Mouse (Mus musculus): ENCODE measurements around the gene Cdhr5. TPM values are rescaled to one million over a fixed set of nuclear protein-coding genes. Genes with fewer than 3 reads are reported as not detected.

The Cdhr5 gene
- total RNA-seq (2021): not detected

DNA sequence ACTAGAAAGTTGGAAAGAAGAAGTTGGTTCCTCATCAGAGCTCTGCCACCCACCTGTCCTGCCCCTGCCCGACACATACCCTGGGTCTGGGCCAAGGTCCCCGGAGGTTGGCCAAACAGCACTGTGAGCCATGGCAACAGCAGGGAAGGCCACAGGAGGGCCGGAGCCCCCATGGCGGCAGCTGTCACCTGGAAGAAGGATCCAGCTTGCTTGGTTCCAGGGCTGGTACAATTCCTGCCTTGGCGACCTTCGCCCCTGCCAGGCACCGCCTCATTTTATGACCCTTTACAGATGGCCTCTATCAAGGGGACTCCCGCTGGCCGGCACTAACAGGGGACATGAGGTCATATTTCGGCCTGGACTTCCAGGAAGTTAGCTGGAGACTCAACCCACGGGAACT is at the start of gene Cdhr5:
Gene Cdhr5, minus strand, starts transcription at position 241 of the 400 bp plus-strand sequence.
- DNase-seq: peak; percentile 11

GRCm38 (mm10) chr7:141324686-141325085 is 48.1 kb upstream of the Cdhr5 start:
- no peak for DNase-seq

DNA sequence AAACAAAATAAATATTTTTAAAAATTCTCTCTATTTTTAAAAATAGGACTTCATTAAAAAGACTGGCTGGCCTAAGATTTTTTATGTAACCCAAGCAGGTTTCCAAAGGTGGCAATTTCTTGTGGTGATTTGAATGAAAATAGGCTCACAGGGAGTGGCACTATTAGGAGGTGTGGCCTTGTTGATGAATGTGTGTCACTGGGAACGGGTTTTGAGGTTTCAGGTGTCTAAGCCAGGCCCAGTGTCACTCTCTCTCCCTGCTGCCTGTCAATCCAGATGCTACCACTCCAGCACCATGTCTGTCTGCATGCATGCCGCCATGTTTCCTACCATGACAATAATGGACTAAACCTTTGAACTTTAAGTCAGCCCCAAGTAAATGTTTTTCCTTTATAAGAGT is 42.9 kb upstream of the Cdhr5 start:
- no peak for DNase-seq

GRCm38 (mm10) chr7:141317619-141318132 is 41.1 kb upstream of the Cdhr5 start:
- DNase-seq: no peak

- DNase-seq: peak; percentile 46
Observed at GRCm38 (mm10) chr7:141315974-141316373, 39.4 kb upstream of the Cdhr5 start.

DNA sequence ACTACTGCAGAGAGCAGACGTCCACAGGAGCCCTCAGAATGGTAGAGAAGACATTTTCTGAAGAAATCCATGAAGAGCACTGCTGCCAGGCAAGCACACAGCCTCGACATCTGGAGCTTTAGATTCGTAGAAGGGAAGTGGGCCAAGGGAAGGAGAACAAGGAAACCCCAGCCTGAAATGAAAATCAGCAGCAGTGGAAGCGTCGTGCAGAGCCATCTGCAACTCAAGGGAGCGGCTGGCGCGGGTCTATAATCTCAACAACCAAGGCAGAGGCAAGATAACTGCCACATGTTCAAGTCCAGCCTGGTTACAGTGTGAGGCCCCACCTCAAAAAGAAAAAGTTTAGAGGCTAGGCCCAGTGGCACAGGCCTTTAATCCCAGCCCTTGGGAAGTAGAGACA is 38.5 kb upstream of the Cdhr5 start:
- DNase-seq: no peak

DNA sequence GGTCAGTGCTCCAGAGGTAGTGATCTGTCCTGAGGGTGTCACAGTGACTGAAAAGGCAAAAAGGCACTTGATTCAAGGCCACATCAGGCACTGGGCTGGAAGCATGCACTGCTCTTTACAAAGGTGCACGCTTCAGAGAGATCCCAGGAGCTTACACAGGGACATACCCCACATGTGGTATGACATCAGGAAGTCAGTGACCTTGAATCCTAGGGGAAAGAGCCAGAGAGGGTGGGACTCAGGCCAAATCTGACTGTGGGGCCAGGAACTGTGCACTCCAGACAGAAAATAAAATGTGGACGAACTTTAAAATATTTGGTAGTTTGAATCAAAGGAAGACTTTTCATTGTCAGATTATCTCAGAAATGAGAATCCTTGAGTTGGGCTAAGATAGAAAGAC is 37.8 kb upstream of the Cdhr5 start:
- DNase-seq: no peak

DNA sequence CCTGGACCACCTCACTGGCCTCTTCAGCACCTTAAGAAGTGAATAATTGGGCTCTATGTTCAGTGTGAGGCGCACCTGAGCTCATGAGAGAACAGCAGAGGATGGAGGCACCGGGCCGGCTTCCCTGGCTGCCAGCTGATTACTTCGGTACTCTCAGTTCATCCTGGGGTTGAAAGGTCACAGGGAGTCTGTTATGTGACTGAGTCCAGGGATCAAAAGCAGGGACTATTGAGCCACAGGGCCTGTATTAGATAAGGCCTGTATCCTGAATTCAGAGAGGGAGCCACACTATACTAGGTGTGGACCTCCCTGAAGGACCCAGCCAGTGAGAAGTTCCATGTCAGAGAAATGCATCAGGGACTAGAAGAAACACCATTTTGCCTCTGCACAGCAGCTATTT is 28.0 kb upstream of the Cdhr5 start:
- no peak for DNase-seq

GRCm38 (mm10) chr7:141302702-141303268 is 26.2 kb upstream of the Cdhr5 start:
- no peak for DNase-seq

GRCm38 (mm10) chr7:141301386-141301785 is 24.8 kb upstream of the Cdhr5 start:
- DNase-seq: no peak

DNA sequence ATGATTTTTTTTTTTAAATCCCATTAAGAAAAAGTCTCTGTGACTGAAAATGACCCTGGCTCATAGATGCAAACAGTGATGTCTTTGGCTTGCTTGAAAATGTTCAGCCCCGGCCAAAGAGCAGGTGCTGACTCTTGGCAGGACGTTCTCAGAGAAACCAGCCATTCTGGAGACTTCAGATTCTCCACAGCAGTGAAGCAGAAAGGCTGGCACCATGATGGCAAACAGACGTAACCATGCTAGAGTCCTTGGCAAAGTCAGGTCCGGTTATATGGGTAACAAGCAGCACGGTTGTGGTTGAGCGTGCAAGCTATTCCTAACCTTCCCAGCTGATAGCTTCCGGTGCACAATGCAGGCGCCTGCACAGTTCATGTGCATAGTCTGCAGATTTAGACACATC is 22.6 kb upstream of the Cdhr5 start:
- DNase-seq: no peak

DNA sequence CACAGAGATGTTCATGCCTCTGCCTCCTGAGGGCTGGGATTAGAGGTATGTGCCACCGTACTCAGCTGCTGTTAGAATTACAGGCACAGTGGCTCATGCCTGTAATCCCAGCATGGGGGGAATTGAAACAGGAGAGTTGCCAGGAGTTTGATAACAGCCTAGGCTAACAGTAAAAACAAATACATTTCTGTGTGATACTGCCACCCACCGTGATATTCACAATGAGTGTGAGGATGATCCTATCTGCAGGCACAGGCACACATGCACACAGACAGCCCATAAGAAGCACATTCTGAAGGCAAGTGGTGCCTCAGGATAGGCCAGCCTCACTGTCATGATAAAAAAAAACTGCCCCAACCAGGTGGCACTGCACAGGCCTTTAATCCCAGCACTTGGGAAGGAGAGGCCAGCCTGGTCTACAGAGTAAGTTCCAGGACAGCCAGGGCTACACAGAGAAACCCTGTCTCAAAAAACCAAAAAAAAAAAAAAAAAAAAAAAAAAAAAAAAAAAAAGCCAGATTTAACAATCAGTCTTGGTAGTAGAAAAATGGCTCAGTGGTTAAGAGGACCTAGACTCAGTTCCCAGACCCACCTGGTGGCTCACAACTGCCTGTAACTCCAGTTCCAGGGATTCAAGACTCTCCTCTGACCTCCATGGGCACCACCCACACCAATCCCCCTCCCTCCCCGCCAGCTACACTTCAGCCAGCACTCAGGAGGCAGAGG is 21.5 kb upstream of the Cdhr5 start:
- DNase-seq: no peak

- no peak for DNase-seq
Observed at GRCm38 (mm10) chr7:141294479-141294878, 17.9 kb upstream of the Cdhr5 start.

DNA sequence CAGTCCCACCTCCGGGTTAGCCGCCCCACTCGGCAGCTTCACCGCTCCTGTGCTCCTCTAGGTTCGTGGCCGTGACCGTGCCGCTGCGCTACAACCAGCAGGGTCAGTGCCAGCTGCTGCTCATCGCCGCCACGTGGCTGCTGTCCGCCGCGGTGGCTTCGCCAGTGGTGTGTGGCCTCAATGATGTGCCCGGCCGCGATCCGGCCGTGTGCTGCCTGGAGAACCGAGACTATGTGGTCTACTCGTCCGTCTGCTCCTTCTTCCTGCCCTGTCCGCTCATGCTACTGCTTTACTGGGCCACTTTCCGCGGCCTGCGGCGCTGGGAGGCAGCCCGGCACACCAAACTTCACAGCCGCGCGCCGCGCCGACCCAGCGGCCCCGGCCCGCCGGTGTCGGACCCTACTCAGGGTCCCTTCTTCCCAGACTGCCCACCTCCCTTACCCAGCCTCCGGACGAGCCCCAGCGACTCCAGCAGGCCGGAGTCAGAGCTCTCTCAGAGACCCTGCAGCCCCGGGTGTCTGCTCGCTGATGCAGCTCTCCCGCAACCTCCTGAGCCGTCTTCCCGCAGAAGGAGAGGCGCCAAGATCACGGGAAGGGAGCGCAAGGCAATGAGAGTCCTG is 17.4 kb upstream of the Cdhr5 start:
- DNase-seq: peak; percentile 42

GRCm38 (mm10) chr7:141292583-141293388 is 16.2 kb upstream of the Cdhr5 start:
- no peak for DNase-seq

GRCm38 (mm10) chr7:141291921-141292582 is 15.5 kb upstream of the Cdhr5 start, which contains the start of gene Drd4:
Gene Drd4, plus strand, starts transcription at chr7:141292006.
- peak; percentile 24 for DNase-seq

DNA sequence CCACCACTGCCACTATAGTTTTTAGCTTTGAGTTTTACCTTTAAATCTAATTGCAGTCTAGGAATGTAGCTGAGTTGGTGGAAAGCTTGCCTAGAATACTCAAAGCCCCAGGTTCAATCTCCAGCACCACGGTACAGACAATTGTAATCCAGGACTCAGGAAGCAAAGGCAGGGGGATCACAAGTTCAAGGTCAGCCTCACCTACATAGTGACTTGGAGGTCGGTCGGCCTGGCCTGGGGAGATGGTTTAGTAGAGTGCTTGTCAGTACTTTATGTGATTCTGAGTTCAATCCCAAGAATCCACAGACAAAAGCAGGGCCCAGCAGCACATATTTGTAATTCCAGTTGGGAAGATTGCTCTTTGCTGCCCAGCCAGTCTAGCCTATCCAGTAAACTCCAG is 11.5 kb upstream of the Cdhr5 start:
- no peak for DNase-seq

GRCm38 (mm10) chr7:141282756-141283155 is 6.2 kb upstream of the Cdhr5 start:
- no peak for DNase-seq

DNA sequence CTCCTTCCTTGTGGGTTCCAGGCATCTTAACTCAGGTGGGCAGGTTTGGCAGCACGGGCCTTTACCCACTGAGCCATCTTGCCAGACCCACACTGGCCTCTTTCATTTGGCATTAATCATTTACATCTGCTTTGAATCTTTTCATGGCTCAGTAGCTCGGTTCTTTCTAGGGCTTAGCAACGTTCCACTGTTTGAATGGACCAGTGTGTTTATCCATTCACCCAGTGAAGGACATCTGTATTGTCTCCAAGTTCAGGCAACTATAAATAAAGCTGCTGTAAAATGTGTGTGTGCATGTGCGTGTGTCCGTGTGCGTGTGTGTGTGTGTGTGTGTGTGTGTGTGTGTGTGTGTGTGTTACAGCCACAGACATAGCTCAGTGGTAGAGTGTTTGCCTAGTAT is 4.9 kb upstream of the Cdhr5 start:
- DNase-seq: no peak

GRCm38 (mm10) chr7:141278766-141279590 is 2.4 kb upstream of the Cdhr5 start, which contains the start of gene Sct:
Gene Sct, minus strand, starts transcription at chr7:141279133.
- peak; percentile 37 for DNase-seq

All from heart, postnatal 4 days (tissue).